Mouse (Mus musculus) urinary bladder, postnatal 36 days (tissue): ENCODE data around the gene Mars.

Experiments
- DNase-seq, 2 experiments: peaks; one replicate each; pipeline ENCODE4 v3.0.0; 2022; ENCODE audit warnings: low spot score in 2 of 2, mixed read lengths in 1 of 2

Gene Mars

DNA sequence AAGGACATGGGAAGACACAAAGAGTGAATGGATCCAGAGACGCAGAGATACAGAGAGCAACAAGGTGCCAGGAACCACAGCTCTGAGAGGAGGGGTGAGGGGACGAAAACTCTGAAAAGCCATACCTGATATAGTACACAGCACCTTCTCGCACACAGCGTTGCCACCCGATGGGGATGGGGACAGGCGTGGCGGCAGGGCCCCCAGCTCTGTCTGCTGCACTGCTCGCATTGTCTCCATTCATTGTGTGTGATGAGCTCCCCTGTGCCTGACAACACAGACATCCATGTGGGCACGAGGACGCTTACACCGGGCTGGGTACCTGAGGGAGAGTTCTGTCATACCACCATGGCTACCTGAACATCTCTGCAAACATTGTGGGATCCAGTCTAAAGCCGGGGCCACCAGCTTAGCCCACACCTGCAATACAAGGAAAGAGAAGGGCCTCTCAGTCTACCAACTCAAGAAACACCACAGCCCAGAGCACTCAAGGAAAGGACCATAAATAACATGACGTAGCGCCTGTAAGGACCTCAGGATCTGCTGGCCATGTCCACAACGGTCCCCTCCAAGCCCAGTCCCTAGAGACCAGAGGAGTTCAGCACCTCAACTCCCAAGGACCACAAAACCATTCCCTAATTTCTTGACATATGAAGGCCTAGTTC lies 24.2 kb downstream of the Mars start:
- no peak for DNase-seq

- no peak for DNase-seq
These were observed 24.9 kb downstream of the Mars start for GRCm38 (mm10) chr10:127286730-127287129.

- no peak for DNase-seq
These were observed 25.4 kb downstream of the Mars start for GRCm38 (mm10) chr10:127286194-127286593.

- no peak for DNase-seq
These were observed 25.9 kb downstream of the Mars start for GRCm38 (mm10) chr10:127285644-127286043.

GRCm38 (mm10) chr10:127284724-127285500 lies 26.7 kb downstream of the Mars start:
- DNase-seq, result no peak

- DNase-seq, result no peak
These were observed 27.4 kb downstream of the Mars start for GRCm38 (mm10) chr10:127284105-127284622.

- DNase-seq, result no peak
These were observed 28.9 kb downstream of the Mars start for GRCm38 (mm10) chr10:127282620-127283215.

DNA sequence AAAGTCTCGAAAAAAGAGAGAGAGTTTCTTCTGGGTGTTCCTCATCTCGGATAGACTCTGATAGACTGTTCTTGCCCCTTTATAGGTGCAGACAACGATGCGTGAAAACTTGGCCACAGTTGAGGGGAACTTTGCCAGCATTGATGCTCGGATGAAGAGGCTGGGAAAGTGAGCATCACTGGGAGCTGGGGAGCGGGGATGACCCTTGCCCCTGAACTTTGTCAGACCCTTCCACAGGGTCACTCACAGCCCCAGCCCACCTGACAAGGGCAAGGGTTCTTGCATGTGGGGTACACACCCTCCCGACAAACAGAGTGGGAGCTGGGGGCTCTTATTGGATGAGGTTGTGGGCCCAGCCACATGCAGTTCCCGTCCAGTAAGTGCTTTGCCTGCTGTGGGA lies 30.3 kb downstream of the Mars start:
- DNase-seq, result no peak

DNA sequence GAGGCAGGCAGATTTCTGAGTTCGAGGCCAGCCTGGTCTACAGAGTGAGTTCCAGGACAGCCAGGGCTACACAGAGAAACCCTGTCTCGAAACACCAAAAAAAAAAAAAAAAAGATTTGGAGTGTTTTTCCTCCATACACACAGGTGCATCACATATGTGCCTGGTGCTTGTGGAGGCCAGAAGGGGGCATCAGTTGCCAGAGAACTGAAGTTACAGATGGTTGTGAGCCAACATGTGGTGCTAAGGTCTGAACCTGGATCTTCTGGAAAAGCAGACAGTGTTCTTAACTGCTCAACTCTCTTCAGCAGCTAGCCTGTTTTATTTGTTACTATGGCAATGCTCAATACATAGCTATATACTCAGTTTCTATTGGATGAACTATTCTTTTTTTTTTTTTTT lies 31.9 kb downstream of the Mars start:
- DNase-seq, result no peak

DNA sequence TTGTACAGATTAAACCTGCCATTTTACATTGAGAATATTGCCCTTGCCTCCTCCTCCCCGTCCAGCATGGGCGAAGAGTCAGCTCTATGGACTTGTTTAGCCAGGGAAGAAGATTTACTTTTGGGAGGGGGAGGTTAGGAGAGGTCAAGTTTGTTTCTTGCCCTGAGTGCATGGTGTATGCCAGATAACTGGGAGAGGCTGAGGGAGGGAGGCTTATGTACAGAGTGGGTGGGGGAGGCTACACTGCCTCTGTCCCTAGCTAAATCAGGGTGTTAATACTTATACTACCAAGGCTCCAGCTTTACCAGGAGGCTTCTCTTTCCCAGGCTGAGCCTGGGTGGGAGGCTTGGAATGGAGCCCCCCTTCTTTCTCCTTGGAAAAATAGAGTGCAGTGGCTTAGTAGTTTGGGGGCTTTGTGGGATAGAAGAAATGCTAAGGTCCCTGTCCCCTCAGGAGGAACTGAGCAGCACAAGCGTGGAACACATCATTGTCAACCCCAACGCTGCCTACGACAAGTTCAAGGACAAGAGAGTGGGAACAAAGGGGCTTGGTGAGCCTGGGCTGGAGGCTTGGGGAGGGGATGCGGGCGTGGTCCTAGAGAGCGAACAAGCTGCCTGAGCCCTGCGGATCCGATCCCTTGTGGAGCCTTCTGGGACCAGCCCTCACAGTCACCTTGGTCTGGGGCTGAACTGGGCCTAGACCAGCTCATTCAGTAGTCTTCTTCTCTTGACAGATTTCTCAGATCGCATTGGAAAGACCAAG lies 37.1 kb downstream of the Mars start:
- no peak for DNase-seq

DNA sequence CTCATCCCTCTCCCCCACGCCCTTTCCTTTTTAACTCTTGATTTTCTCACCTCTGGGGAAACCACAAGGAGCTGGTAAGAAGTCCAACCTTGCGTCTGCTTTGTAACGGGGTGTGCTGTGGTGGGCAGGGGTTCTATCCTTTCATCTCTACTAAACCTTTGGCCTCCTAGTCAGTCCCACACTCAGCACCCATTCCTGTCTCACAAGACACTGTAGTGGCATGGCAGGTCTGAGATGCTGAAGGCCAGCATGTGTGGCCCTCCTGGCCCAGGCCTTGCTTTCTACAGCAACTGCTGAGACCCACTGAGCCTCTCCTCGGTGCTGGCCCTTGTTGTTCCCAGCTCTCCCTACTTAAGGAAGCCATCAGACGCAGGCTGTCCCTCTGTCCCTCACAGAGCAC lies 39.2 kb downstream of the Mars start:
- DNase-seq, result no peak

DNA sequence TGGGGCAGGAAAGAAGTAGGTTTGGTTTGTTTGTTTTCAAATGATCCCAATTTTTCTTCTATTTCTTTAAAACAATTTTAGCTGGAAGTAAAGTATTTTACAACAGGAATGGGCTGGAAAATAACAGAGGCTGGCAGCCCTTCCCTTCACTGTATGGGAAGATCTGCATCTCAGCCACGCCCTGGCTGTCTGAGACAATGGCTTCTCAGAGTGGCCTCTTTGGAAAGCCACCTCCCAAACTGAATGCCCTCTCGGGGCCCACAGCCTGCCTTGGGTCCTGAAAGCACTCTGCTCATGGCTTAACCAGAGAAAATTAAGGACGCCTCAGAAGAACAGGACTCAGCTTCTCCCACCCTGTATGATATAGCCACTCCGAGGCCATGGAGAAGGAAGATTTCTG lies 41.7 kb downstream of the Mars start:
- DNase-seq, result no peak

DNA sequence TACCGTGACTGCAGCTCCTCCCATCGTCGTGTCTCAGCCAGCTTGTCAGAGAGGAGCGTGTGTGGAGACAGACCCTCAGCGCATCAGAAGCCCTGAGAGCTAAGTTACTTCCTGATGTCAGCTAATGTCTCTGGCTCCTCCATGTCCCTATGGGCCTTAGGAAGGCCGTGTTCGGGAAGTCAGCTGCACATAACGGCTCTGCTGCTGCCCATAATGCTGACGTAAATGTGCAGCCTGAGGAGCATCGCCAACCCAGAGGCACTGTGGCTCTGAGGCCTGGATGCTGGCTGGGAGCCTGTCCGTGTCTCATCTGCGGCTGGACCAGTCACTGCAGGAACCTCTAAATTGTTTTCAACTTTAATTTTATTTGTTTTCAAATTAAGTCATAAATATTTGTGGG lies 42.5 kb downstream of the Mars start:
- no peak for DNase-seq

GRCm38 (mm10) chr10:127268401-127268800 lies 43.2 kb downstream of the Mars start:
- no peak for DNase-seq

DNA sequence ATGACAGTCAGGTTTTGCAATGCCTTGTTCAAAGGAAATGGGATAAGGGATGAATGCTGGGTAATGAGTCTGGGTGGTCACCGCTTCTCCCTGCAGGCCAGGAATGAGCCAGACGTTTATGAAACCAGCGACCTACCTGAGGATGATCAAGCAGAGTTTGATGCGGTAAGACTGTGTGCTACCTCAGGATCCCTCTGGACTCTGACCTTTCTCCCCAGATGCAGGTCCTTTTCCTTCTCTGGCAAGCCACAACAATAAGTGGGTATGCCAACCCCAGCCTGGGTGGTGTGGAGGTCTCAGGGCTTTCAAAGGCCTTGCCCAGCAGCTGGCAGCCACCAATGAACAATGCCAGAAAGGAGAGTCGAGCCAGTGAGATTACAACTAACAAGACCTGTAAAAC lies 44.3 kb downstream of the Mars start:
- no peak for DNase-seq

GRCm38 (mm10) chr10:127266112-127267091 lies 45.2 kb downstream of the Mars start, which contains the start of gene Dctn2:
Gene Dctn2 (plus strand): TSS chr10:127266368.
- peak; percentile 91 to 95 for DNase-seq

DNA sequence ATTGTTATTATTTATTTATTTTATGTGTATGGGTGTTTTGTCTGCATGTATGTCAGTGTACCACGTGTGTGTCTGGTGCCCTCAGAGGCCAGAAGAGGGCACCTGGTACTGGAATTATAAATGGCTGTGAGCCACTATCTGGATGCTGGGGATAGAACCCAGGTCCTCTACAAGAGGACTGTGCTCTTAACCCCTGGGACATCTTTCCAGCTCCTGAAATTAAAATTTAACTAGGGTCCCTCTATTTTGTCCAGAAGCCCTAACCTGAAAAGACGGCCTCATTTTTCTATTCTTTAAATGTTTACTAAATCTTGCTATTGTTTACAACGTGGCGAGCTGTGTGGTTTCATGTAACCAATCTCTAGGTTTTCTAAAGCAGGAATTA lies 45.9 kb downstream of the Mars start:
- DNase-seq, result no peak

DNA sequence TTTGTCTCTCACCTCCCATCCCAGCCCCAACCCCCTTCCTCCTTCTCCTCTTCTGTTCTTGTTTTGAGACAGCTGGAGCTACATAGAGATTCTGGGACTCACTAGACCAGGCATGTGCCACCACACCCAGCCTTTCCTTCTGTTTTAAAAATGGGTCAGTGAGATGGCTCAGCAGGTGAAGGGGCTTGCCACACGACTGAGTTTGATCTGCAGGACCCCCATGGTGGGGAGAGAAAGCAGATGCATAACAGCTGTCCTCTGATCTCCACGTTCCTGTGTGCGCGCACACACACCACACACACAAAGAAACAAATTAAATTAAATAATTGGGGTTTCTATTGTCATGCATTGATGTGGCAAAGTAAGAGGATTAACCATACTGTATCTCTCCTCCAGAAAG lies 46.6 kb downstream of the Mars start:
- no peak for DNase-seq

GRCm38 (mm10) chr10:127264336-127264735 lies 47.2 kb downstream of the Mars start:
- no peak for DNase-seq

DNA sequence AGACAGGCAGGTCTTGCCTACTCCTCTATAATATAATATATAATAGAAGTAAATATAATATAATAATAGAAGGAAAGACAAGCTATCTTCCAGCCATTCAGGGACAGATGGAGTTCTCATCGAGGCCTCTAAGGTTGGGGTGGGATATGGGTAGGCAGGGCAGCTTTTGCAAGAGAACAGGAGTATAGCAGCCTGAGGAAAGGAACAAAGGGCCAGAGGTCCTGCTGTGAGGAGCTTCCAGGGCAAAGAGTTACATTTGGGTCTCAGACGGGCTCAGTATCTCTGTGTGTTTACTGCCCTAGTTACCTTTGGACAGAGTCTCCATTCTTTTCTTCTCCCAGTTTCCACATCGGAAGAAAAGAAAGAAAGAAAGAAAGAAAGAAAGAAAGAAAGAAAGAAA lies 48.0 kb downstream of the Mars start:
- DNase-seq, result no peak
